Mouse (Mus musculus) midbrain, embryonic 15.5 days (tissue): ENCODE data around the gene 4930470P17Rik. TPM values are rescaled to one million over a fixed set of nuclear protein-coding genes. Genes with fewer than 3 reads are reported as not detected.

Source experiments
- ATAC-seq: fragments of 200-750 bp; cut with Nextera tagmentation; replicated peaks from 2 replicates; pipeline ENCODE4 v1.8.0; 2017; ENCODE audit warnings: moderate TSS enrichment
- H3K27ac ChIP-seq: fragments of 300-500 bp; sonication (generic); 2 replicates; pipeline ENCODE4 v1.5.1; 2015; ENCODE audit warnings: mild to moderate bottlenecking, inconsistent platforms
- H3K27me3 ChIP-seq: fragments of 300-500 bp; sonication (generic); replicated peaks from 2 replicates; pipeline ENCODE4 v1.6.1; 2015; ENCODE audit warnings: inconsistent platforms
- H3K36me3 ChIP-seq: fragments of 300-500 bp; sonication (generic); replicated peaks from 2 replicates; pipeline ENCODE4 v1.6.1; 2015; ENCODE audit warnings: inconsistent platforms
- H3K4me1 ChIP-seq: fragments of 300-500 bp; sonication (generic); 2 replicates; pipeline ENCODE4 v1.6.1; 2015; ENCODE audit warnings: inconsistent platforms
- H3K4me2 ChIP-seq: fragments of 300-500 bp; sonication (generic); 2 replicates; pipeline ENCODE4 v1.6.1; 2015; ENCODE audit warnings: inconsistent platforms, mild to moderate bottlenecking, moderate library complexity
- H3K4me3 ChIP-seq: fragments of 300-500 bp; sonication (generic); 2 replicates; pipeline ENCODE4 v1.5.1; 2015; ENCODE audit warnings: mild to moderate bottlenecking, inconsistent platforms
- H3K9ac ChIP-seq: fragments of 300-500 bp; sonication (generic); 2 replicates; pipeline ENCODE4 v1.6.1; 2015; ENCODE audit warnings: mild to moderate bottlenecking, inconsistent platforms
- H3K9me3 ChIP-seq: fragments of 300-500 bp; sonication (generic); 2 replicates; pipeline ENCODE4 v1.6.1; 2016; ENCODE audit warnings: inconsistent platforms
- WGBS: fragments of 180-500 bp; shearing (Covaris S2); methylation state at CpG from one replicate; pipeline ENCODE4 v1.1.7; 2015; ENCODE audit warnings: mixed read lengths; 5-methylcytosine and 5-hydroxymethylcytosine counted together
- polyA plus RNA-seq: library from polyadenylated mRNA; unstranded; fragments of >200 nt; fragmentation: Nextera tagmentation; extraction: Ambion mirVana; gene quantifications from 2 replicates; pipeline ENCODE4 v1.2.1, GENCODE M21; 2015

Gene 4930470P17Rik
- polyA plus RNA-seq, 1 experiment from 2014 or later, result not detected

GRCm38 (mm10) chr2:170534803-170535174 is 67.0 kb downstream of the 4930470P17Rik start:
- Histone ChIP-seq H3K9me3 (no peaks in the 10 kb centered on the region), H3K36me3 (no peaks in the 10 kb centered on the region), H3K9ac (no peak overlapping the region), H3K4me3 (no peak overlapping the region), H3K4me2 (no peak overlapping the region), H3K27ac (no peak overlapping the region), H3K4me1 (no peaks in the 10 kb centered on the region), H3K27me3 (no peaks in the 10 kb centered on the region)
- WGBS, result 94% methylated on average over 10 of the region's 11 CpGs
- ATAC-seq, result no peak

DNA sequence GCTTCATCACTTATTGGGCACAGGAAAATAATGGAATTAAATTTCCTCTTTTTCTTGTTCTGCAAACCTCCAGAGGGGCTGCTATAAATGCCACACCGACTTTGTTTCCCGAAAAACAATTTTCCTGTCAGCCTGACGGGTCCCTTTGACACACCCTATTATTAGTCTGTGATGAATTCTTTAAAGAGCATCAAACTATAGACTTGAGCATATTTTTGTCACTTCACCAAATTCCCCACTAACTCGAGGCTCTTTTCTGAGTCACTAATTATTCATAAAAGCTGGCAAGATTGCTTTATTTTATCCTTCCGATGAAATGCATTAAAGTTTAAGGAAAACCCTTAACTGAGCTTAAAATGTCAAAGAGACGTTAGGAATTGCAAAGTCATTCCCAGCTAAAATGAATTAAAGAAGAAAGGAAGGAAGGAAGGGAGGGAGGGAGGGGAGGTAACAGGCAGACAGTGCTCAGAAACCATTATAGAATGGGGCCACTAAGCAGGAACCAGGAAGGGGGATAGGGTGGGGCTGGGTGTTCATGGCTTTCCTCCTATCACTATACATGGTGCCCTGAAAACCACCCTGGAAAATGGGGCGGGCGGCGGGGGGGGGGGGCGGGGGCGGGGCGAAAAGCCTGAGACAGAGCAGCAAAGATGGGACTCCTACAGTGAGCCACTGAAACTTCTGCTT is 67.6 kb downstream of the 4930470P17Rik start:
- WGBS, result 53% methylated on average over 12 of the region's 12 CpGs
- no peak overlapping the region for H3K27ac ChIP-seq
- ATAC-seq, result no peak

DNA sequence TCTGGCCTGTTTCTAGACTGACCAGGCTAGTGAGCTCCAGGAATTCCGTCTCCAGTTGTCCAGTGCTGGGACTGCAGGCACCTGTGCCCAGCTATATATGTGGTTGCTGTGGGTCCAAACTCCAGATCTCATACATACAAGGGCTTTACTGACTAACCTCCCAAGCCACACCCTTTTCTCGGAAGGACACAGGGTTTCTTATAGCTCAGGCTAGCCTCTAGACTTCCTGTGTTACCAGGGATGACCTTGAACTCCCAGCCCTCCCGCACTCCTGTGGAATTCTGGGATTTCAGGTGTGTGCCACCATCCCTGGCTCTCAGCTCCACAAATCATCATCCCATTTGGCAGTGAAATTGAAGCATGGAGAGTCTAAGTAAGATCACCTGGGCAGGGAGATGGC is 71.6 kb downstream of the 4930470P17Rik start:
- Histone ChIP-seq H3K4me2 (no peak overlapping the region), H3K9me3 (no peaks in the 10 kb centered on the region), H3K4me1 (no peaks in the 10 kb centered on the region), H3K27ac (no peak overlapping the region), H3K27me3 (no peaks in the 10 kb centered on the region), H3K4me3 (no peak overlapping the region), H3K9ac (no peak overlapping the region), H3K36me3 (no peaks in the 10 kb centered on the region)
- 97% methylated on average over 3 of the region's 3 CpGs for WGBS
- ATAC-seq, result no peak

More for the DNA sequence above, 67.6 kb downstream of the 4930470P17Rik start:
- Histone ChIP-seq H3K9ac (no peak overlapping the region), H3K27me3 (no peaks in the 10 kb centered on the region), H3K4me1 (no peaks in the 10 kb centered on the region), H3K36me3 (no peaks in the 10 kb centered on the region), H3K4me3 (no peak overlapping the region), H3K4me2 (no peak overlapping the region), H3K9me3 (no peaks in the 10 kb centered on the region)

GRCm38 (mm10) chr2:170529766-170530165 is 72.1 kb downstream of the 4930470P17Rik start:
- Histone ChIP-seq H3K4me2 (no peak overlapping the region), H3K9me3 (no peaks in the 10 kb centered on the region), H3K4me1 (no peaks in the 10 kb centered on the region), H3K27ac (no peak overlapping the region), H3K27me3 (no peaks in the 10 kb centered on the region), H3K36me3 (no peaks in the 10 kb centered on the region), H3K4me3 (no peak overlapping the region), H3K9ac (no peak overlapping the region)
- no peak for ATAC-seq
- WGBS, result 86% methylated on average over 7 of the region's 7 CpGs

Other genes starting within 250 kb of the 4930470P17Rik start
- gene Bcas1, start 174.2 kb downstream of the 4930470P17Rik start, polyA plus RNA-seq, result 9.4 and 9.6 TPM in 2 replicates
- 103 and 110 TPM in 2 replicates for gene Pfdn4, start 105.6 kb downstream of the 4930470P17Rik start, polyA plus RNA-seq
- gene Cyp24a1, start 104.9 kb downstream of the 4930470P17Rik start, polyA plus RNA-seq, result 0.09 and 0.14 TPM in 2 replicates
- gene Dok5, start 129.8 kb upstream of the 4930470P17Rik start, polyA plus RNA-seq, result 52.9 and 55.1 TPM in 2 replicates